Mouse (Mus musculus) midbrain, embryonic 11.5 days (tissue): ENCODE data around the gene Cyp26b1. TPM values are rescaled to one million over a fixed set of nuclear protein-coding genes. Genes with fewer than 3 reads are reported as not detected.

Source experiments
- ATAC-seq: fragments of 200-750 bp; cut with Nextera tagmentation; 2 replicates; pipeline ENCODE4 v1.8.0; 2017; ENCODE audit warnings: moderate TSS enrichment, moderate library complexity; ENCODE audit not compliant: low FRiP score
- DNase-seq: peaks from one replicate; pipeline ENCODE4 v3.0.0; 2015; ENCODE audit warnings: low spot score; ENCODE audit errors: missing footprints
- H3K27ac ChIP-seq: fragments of 300-500 bp; sonication (generic); 2 replicates; pipeline ENCODE4 v1.5.1; 2014; ENCODE audit warnings: low read depth, low read length
- H3K27me3 ChIP-seq: fragments of 300-500 bp; sonication (generic); 2 replicates; pipeline ENCODE4 v1.6.1; 2014; ENCODE audit warnings: mild to moderate bottlenecking, low read length, moderate library complexity, mixed read lengths; ENCODE audit not compliant: control insufficient read depth, insufficient read depth
- H3K36me3 ChIP-seq: fragments of 300-500 bp; sonication (generic); 2 replicates; pipeline ENCODE4 v1.6.1; 2014; ENCODE audit warnings: mild to moderate bottlenecking, low read length, moderate library complexity, mixed read lengths; ENCODE audit not compliant: control insufficient read depth, insufficient read depth
- H3K4me1 ChIP-seq: fragments of 300-500 bp; sonication (generic); 2 replicates; pipeline ENCODE4 v1.6.1; 2014; ENCODE audit warnings: low read length; ENCODE audit not compliant: control insufficient read depth, insufficient read depth
- H3K4me2 ChIP-seq: fragments of 300-500 bp; sonication (generic); 2 replicates; pipeline ENCODE4 v1.6.1; 2014; ENCODE audit warnings: mild to moderate bottlenecking, moderate library complexity
- H3K4me3 ChIP-seq: fragments of 300-500 bp; sonication (generic); 2 replicates; pipeline ENCODE4 v1.5.1; 2014; ENCODE audit warnings: low read depth, low read length
- H3K9ac ChIP-seq: fragments of 300-500 bp; sonication (generic); 2 replicates; pipeline ENCODE4 v1.6.1; 2014; ENCODE audit warnings: low read length
- H3K9me3 ChIP-seq: fragments of 300-500 bp; sonication (generic); 2 replicates; pipeline ENCODE4 v1.6.1; 2016; ENCODE audit warnings: low read length; ENCODE audit not compliant: control insufficient read depth
- WGBS: fragments of 180-500 bp; shearing (Covaris S2); extraction: QIAGEN DNeasy Blood & Tissue Kit; methylation state at CpG from one replicate; pipeline ENCODE4 v1.1.7; 2014; 5-methylcytosine and 5-hydroxymethylcytosine counted together
- polyA plus RNA-seq: library from polyadenylated mRNA; unstranded; fragments of >200 nt; fragmentation: Nextera tagmentation; extraction: Ambion mirVana; gene quantifications from 2 replicates; pipeline ENCODE4 v1.2.1, GENCODE M21; 2014

Cyp26b1 gene
- polyA plus RNA-seq, 1 experiment from 2014 or later = 3.1 TPM

- peaks cover 43% of the 10 kb centered on the region for H3K4me1 ChIP-seq
- no peak overlapping the region for H3K27ac ChIP-seq
- peak; percentile 96 for DNase-seq
Observed at GRCm38 (mm10) chr6:84583841-84584782, 9.6 kb downstream of the Cyp26b1 start.

GRCm38 (mm10) chr6:84583371-84583770 is 10.3 kb downstream of the Cyp26b1 start:
- ATAC-seq (peak; percentile 57), DNase-seq (peak; percentile 96)
- H3K9ac ChIP-seq = no peak overlapping the region
- H3K4me1 ChIP-seq = peaks cover 39% of the 10 kb centered on the region
- no peaks in the 10 kb centered on the region for H3K9me3 ChIP-seq
- H3K4me3 ChIP-seq = peak overlapping the region; percentile 9; the same call in 1 of the 2 replicates
- no peak overlapping the region for H3K27ac ChIP-seq
- H3K27me3 ChIP-seq = peaks cover 93% of the 10 kb centered on the region
- WGBS = under 1% methylated on average over 25 of the region's 26 CpGs
- H3K36me3 ChIP-seq = no peaks in the 10 kb centered on the region
- peak overlapping the region; percentile 35 for H3K4me2 ChIP-seq

More at GRCm38 (mm10) chr6:84583841-84584782, 9.6 kb downstream of the Cyp26b1 start:
- Histone ChIP-seq H3K27me3 (peaks cover 99% of the 10 kb centered on the region), H3K9me3 (no peaks in the 10 kb centered on the region), H3K9ac (peak overlapping the region; percentile 12; the same call in 1 of the 2 replicates), H3K4me2 (peak overlapping the region; percentile 35), H3K4me3 (peak overlapping the region; percentile 45), H3K36me3 (no peaks in the 10 kb centered on the region)
- ATAC-seq = peak; percentile 48
- WGBS = 1% methylated on average over 48 of the region's 48 CpGs

GRCm38 (mm10) chr6:84582826-84583225 is 10.9 kb downstream of the Cyp26b1 start:
- Histone ChIP-seq H3K4me1 (peaks cover 38% of the 10 kb centered on the region), H3K36me3 (no peaks in the 10 kb centered on the region), H3K4me3 (no peak overlapping the region), H3K9me3 (no peaks in the 10 kb centered on the region), H3K27me3 (peaks cover 92% of the 10 kb centered on the region), H3K4me2 (no peak overlapping the region; the same call in 1 of the 2 replicates), H3K9ac (no peak overlapping the region), H3K27ac (no peak overlapping the region)
- ATAC-seq (no peak), DNase-seq (peak; percentile 90)
- 8% methylated on average over 5 of the region's 5 CpGs for WGBS

- H3K9me3 ChIP-seq = no peaks in the 10 kb centered on the region
- ATAC-seq (no peak), DNase-seq (peak; percentile 74)
- H3K9ac ChIP-seq = no peak overlapping the region
- no peak overlapping the region for H3K4me3 ChIP-seq
- H3K4me1 ChIP-seq = peaks cover 29% of the 10 kb centered on the region
- 54% methylated on average over 9 of the region's 9 CpGs for WGBS
- no peak overlapping the region for H3K4me2 ChIP-seq
- H3K27ac ChIP-seq = no peak overlapping the region
- peaks cover 83% of the 10 kb centered on the region for H3K27me3 ChIP-seq
- no peaks in the 10 kb centered on the region for H3K36me3 ChIP-seq
Observed at GRCm38 (mm10) chr6:84581833-84582445, 11.8 kb downstream of the Cyp26b1 start.

GRCm38 (mm10) chr6:84580979-84581832 is 12.5 kb downstream of the Cyp26b1 start:
- Histone ChIP-seq H3K36me3 (no peaks in the 10 kb centered on the region), H3K9ac (no peak overlapping the region), H3K27me3 (peaks cover 75% of the 10 kb centered on the region), H3K9me3 (no peaks in the 10 kb centered on the region), H3K27ac (no peak overlapping the region), H3K4me3 (no peak overlapping the region), H3K4me1 (peaks cover 29% of the 10 kb centered on the region), H3K4me2 (no peak overlapping the region)
- no peak for ATAC-seq
- peak; percentile 77 for DNase-seq
- WGBS = 40% methylated on average over 6 of the region's 6 CpGs

- Histone ChIP-seq H3K4me1 (peaks cover 18% of the 10 kb centered on the region), H3K4me3 (no peak overlapping the region), H3K9ac (no peak overlapping the region), H3K27ac (no peak overlapping the region), H3K36me3 (no peaks in the 10 kb centered on the region), H3K27me3 (peaks cover 67% of the 10 kb centered on the region), H3K9me3 (no peaks in the 10 kb centered on the region), H3K4me2 (no peak overlapping the region)
- WGBS = 64% methylated on average over 8 of the region's 8 CpGs
- ATAC-seq (no peak), DNase-seq (no peak)
Observed at GRCm38 (mm10) chr6:84579508-84579907, 14.2 kb downstream of the Cyp26b1 start.

GRCm38 (mm10) chr6:84578928-84579327 is 14.8 kb downstream of the Cyp26b1 start:
- Histone ChIP-seq H3K9ac (no peak overlapping the region), H3K36me3 (no peaks in the 10 kb centered on the region), H3K9me3 (no peaks in the 10 kb centered on the region), H3K4me3 (no peak overlapping the region), H3K4me2 (no peak overlapping the region), H3K4me1 (peaks cover 13% of the 10 kb centered on the region), H3K27ac (no peak overlapping the region), H3K27me3 (peaks cover 61% of the 10 kb centered on the region)
- 10% methylated on average over 5 of the region's 5 CpGs for WGBS
- peak; percentile 92 for DNase-seq
- no peak for ATAC-seq

- Histone ChIP-seq H3K9ac (no peak overlapping the region), H3K9me3 (no peaks in the 10 kb centered on the region), H3K27me3 (peaks cover 51% of the 10 kb centered on the region), H3K4me3 (no peak overlapping the region), H3K4me1 (peaks cover 5% of the 10 kb centered on the region), H3K4me2 (no peak overlapping the region), H3K36me3 (no peaks in the 10 kb centered on the region), H3K27ac (no peak overlapping the region)
- DNase-seq (peak; percentile 31), ATAC-seq (no peak)
- 63% methylated on average over 4 of the region's 4 CpGs for WGBS
Observed at GRCm38 (mm10) chr6:84577898-84578297, 15.8 kb downstream of the Cyp26b1 start.
